9 mouse cellular contexts compared by ENCODE assay signal in the genomic region with DNA sequence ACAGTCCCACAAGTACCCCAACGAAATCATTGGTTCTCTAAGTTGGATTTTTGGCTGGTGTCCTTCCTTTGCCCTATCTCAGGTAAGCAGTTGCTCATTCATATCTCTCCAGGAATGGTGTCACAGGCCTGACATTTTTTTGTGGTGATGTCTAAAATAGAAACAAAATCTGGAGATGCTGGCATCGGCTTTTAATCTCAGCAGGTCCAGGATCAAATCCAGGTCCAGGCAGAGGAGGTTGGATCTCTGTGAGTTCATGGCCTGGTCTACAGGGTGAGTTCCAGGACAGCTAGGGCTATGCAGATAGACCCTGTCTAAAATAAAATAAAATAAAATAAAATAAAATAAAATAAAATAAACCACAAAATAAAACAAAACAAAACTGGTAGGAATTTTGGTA.
"Had no signal": no experiment of that assay in that cellular context is flagged by ENCODE, and none has a peak within 500 bp of the region (broad histone marks: within the 10 kb centered on the region; RNA-seq: fewer than 3 reads in every experiment).

No protein-coding gene starts in this region.

- DNase-seq: kidney, postnatal 25 days; lung, embryonic 14.5 days; lung, postnatal 10 days; lung, postnatal 4 days; midbrain, embryonic 14.5 days; right cerebral cortex, adult 18-20 months; right cerebral cortex, postnatal 25 days; thymus, postnatal 4 days had no signal

- ATAC-seq: liver, embryonic 12.5 days had no signal
